Mouse (Mus musculus) adrenal gland, postnatal 14 days (tissue): Measurements from ENCODE around the gene Fgfr4. TPM values are rescaled to one million over a fixed set of nuclear protein-coding genes. Genes with fewer than 3 reads are reported as not detected.

Experiments
- DNase-seq: peaks from one replicate; pipeline ENCODE4 v3.0.0; 2021; ENCODE audit warnings: mixed read lengths
- total RNA-seq: library from RNA; stranded (reverse); gene quantifications from 2 replicates; pipeline ENCODE4 v1.2.3, GENCODE M21; 2021

The Fgfr4 gene
- total RNA-seq, 1 experiment from 2014 or later, result 39.2 TPM

DNA sequence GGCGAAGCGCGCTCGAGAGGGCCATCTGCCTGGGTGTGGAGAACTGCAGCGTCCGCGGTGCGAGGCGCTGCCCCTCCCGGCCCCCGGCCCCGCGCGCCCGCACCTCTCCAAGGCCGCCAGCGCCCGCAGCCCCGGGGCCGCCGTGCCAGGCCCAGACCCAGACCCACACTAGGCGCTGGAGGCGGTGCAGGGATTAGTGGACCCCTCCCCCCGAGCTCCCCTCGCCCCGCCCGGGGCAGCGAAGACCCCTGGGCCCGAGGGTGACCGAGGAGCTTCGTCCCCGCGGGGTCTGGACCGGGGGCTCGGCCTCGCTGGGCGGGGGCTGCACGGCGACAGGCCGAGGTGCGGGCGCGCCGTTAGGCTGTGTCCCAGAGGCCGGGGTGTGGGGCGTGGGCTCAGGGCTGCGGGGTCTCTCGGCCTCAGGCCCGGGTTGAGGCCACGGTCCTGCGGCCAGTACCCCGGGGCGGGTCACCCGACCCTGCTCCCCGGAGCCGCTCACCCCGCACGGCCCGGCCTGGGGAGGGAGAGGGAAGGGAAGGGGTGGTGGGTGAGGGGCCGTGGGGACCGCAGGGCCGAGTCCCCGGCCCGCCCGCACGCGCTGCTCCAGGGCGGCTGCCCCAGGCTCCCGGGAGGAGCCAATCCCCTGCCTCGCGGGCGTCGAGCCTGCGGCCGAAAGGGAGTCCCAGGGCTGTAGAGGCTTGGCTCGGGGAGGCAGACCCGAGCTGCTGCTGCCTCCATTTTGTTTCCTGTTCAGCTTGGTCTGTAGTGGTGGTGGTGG lies 57.9 kb downstream of the Fgfr4 start:
- peak; percentile 79 for DNase-seq

DNA sequence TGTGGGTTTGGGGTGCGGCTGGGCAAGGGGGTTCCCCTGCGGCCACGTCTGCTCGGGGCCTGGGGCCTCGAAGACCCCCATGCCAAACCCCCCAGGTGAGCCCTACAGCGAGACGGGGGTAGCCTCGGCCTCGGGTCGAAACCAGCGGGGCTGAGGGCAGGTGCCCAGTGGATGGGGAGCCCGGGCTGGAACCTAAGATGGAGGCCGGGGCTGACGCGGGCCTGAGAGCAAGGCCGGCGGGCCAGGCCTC lies 58.5 kb downstream of the Fgfr4 start:
- no peak for DNase-seq

DNA sequence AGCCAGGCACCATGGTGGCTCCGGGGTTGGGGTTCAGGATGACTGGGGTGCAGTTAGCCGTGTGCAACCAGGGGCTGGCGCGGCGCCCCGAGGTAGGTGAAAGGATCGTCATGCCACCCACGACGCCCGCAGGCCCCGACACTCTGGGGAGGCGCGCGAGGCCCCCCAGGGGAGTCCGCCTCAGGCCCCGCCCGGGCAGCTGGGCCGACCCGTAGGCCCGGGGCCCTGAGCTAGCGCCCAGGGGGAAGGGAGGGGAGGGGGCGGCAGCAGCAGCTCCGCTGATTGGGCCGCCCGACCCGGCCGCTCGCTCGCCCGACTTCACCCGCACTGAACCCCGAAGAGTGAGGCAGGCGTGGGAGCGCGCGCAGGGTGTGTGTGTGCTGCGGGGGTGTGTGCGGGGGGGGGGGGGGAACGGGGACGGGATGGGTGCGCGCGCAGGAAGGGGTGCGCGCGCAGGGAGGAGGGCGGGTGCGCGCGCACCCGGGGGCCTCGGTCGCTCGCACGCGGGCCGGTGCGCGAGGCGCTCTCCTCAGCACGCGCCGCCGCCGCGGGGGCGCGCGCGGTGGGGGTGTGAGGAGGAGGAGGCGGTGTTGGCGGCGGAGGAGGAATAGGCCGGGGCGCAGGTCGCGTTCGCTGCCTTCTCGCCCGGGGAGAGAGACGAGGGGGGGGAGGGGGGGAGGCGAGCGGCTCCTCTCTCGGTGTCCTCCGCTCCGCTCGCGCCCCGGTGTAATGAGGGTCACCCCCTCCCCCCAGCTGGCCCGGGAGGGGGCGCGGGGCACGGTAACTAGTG lies 59.0 kb downstream of the Fgfr4 start:
- DNase-seq, result peak; percentile 95

DNA sequence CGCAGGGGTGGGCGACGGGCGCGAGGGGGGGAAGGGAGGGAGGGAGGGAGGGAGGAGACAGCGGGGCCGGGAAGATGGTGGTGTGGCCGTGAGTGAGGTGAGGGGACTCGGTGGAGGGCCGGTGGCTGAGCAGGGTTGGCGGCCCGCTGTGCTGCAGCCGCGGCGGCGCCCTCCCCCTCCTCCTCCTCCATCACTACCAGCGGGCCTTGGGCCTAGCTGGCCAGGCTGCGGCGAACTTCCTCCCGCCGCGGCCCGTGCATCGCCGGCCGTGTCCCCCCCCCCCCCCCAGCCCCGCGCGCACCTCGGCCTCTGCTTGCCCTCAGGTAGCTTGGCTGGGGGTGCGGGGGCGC lies 59.5 kb downstream of the Fgfr4 start:
- DNase-seq, result peak; percentile 79

DNA sequence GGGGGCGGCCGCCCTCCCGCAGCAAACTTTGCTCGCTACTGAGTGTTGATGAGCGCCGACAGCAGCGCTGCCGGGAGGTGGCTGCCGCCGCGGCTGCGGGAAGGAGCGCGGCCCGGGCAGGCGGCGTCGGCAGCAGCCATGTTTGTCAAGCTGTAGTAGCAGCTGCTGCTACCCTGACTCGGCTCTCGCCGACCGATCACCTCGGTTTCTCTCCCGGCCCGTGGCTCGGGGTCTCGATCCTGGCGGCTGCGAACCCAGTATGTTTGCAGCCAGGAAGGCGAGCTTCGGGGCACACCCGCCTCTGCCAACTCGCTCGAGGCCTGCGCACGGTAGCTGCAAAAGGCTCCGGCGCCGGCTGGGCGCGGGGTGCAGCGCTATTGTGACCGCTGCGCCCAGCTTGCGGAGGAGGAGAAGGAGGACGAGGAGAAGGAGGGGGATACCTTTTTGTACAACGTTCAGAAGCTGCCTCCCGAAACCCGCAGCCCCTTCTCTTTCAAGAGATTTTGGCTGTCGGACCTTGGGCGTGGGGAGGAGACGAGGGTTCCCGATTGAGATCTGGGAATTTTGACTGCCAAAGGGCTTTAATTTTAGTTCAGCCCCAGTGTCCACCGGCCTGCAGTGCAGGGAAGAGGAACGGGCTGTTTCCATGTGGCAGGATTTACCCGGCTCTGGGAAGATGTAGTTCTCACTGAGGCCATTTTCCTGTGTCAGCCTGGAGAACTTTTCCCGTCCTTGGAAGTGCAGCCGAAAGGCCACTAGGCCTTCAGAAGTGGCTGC lies 60.1 kb downstream of the Fgfr4 start:
- DNase-seq, result peak; percentile 75

DNA sequence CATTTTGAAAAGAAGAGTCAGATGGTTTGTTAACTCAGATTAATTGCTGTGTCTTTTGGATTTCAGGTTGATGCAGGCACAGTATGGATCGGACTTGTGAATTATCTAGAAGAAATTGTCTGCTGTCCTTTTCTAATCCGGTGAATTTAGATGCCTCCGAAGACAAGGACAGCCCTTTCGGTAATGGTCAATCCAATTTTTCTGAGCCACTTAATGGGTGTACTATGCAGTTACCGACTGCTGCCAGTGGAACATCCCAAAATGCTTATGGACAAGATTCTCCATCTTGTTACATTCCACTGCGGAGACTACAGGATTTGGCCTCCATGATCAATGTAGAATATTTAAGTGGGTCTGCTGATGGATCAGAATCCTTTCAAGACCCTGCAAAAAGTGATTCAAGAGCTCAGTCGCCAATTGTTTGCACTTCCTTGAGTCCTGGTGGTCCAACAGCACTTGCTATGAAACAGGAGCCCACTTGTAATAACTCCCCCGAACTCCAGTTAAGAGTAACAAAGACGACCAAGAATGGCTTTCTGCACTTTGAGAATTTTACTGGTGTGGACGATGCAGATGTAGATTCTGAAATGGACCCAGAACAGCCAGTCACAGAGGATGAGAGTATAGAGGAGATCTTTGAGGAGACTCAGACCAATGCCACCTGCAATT lies 60.8 kb downstream of the Fgfr4 start:
- DNase-seq, result no peak

Other genes with a start within 250 kb of the Fgfr4 start
- 7.2 and 8.5 TPM in 2 replicates for gene Unc5a, start 203.2 kb upstream of the Fgfr4 start, total RNA-seq
- 1.3 and 1.8 TPM in 2 replicates for gene Hk3, start 131.3 kb upstream of the Fgfr4 start, total RNA-seq
- 26.1 and 33.5 TPM in 2 replicates for gene Uimc1, start 52.3 kb upstream of the Fgfr4 start, total RNA-seq
- 44.7 and 45.0 TPM in 2 replicates for gene Zfp346, start 47.3 kb upstream of the Fgfr4 start, total RNA-seq
- gene Gm17617, start 19.1 kb upstream of the Fgfr4 start, total RNA-seq, result not detected in 2 replicates
- 120 and 132 TPM in 2 replicates for gene Nsd1, start 57.1 kb downstream of the Fgfr4 start, total RNA-seq
- gene Prelid1, start 167.9 kb downstream of the Fgfr4 start, total RNA-seq, result 170 and 174 TPM in 2 replicates
- 53.7 and 60.7 TPM in 2 replicates for gene Rab24, start 169.3 kb downstream of the Fgfr4 start, total RNA-seq
- 10.0 and 10.9 TPM in 2 replicates for gene Mxd3, start 177.2 kb downstream of the Fgfr4 start, total RNA-seq
- 105 and 107 TPM in 2 replicates for gene Lman2, start 210.1 kb downstream of the Fgfr4 start, total RNA-seq
- 0.44 and 4.5 TPM in 2 replicates for gene Rgs14, start 217.1 kb downstream of the Fgfr4 start, total RNA-seq
- 0.33 TPM in 1 of 2 replicates, not detected in the other for gene Slc34a1, start 245.5 kb downstream of the Fgfr4 start, total RNA-seq